Mouse (Mus musculus) heart, adult 2 months (tissue): ENCODE measurements around the gene Apol9a.

Experiments used
- CTCF ChIP-seq: fragments of 200-600 bp; IDR thresholded peaks from 2 replicates; pipeline ENCODE4 v1.8.1; 2022; ENCODE audit warnings: antibody characterized with exemption, mild to moderate bottlenecking, moderate library complexity
- POLR2A ChIP-seq: fragments of 200-500 bp; IDR thresholded peaks from 2 replicates; pipeline ENCODE4 v1.6.1; 2011; ENCODE audit warnings: mild to moderate bottlenecking, low read depth, low read length, control low read depth; ENCODE audit not compliant: insufficient read depth

- TF ChIP-seq CTCF (no peak), POLR2A (no peak)
Observed at GRCm38 (mm10) chr15:77382880-77383279, 28.1 kb downstream of the Apol9a start.
